Mouse (Mus musculus): ENCODE measurements around the gene Eif3j1.
A peak's percentile ranks its signal among the peaks of the same experiment; 100 is the strongest.

Eif3j1 gene

DNA sequence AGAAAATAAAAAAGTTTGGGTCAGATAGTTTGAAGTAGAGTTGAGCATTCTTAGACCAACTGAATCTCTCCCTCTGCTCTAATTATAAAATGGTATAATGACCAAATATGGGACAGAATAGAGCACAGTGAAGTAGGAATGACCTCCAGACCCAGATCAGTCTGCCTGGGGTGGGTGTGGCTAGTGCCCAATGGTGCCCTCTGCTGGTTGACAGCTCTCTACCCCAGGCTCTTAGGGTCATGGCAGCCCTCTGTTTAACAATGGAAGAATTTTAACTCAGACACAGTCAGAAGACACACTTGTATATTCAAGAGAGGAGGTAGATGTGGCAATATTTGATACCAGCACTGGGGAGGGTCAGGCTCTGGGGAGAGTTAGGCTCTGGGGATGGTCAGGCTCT lies 73.7 kb downstream of the Eif3j1 start:
- peak; percentile 59 for DNase-seq (ENCODE audit: low read depth)
